Mouse (Mus musculus) heart, postnatal 25 days (tissue): ENCODE results near the gene Zbtb43. TPM values are rescaled to one million over a fixed set of nuclear protein-coding genes. Genes with fewer than 3 reads are reported as not detected.
A peak's percentile ranks its signal among the peaks of the same experiment; 100 is the strongest.

Experiments used
- DNase-seq: peaks from one replicate; pipeline ENCODE4 v3.0.0; 2022; ENCODE audit warnings: low spot score
- intact Hi-C: fragments of 180-260 bp; cut with DNase I; formaldehyde crosslinking; loops from one replicate; pipeline ENCODE4 v1.15.1; 2025
- total RNA-seq, 2 experiments: library from RNA; stranded (reverse); gene quantifications; 2 replicates each; pipeline ENCODE4 v1.2.3; 2021

The Zbtb43 gene
- total RNA-seq, 2 experiments from 2014 or later = 21.3 to 24.2 TPM

GRCm38 (mm10) chr2:33456242-33456641, 12.1 kb downstream of the Zbtb43 start:
- DNase-seq = no peak
- intact Hi-C loops = no loop called here

DNA sequence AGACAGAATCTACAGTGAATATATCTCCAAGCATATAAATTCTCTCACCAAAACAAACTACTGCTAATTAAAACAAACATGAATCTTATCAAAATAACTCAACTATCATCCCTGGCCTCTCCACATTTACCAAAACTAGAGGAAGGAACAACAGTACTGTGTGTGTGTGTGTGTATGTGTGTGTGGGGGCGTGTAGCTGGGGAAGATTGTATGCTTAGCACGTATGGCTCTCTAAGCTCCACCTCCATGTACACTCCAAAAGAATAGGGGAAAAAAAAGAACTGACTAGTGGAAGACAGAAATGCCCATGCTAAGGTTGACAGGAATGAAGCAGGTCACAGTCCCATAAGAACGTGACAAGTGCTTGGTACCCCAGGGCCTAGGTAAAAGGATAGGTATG, 13.0 kb downstream of the Zbtb43 start:
- DNase-seq = no peak
- intact Hi-C loops = no loop called here

DNA sequence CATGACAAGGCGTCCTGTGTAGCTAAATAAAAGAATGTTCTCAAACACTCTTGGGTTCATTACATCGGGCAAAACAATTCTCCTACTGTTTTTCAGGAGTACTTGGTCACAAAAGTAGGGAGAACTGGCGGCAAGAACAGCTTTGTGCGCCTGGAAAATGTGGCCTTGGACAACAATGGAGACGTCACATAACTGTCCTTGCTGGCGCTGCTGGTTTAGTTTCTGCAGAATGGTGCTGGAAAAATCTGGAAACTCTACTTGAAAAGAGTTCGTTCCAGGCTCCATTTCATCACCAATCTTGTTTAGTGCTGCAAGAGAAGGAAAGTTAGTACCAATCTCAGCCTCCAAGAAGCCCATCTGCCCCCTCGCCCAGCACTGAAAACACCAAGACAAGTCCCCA, 13.5 kb downstream of the Zbtb43 start:
- no peak for DNase-seq
- intact Hi-C loops = no loop called here

- intact Hi-C loops = no loop called here
- no peak for DNase-seq
Observed at GRCm38 (mm10) chr2:33453476-33453875, 14.9 kb downstream of the Zbtb43 start.

DNA sequence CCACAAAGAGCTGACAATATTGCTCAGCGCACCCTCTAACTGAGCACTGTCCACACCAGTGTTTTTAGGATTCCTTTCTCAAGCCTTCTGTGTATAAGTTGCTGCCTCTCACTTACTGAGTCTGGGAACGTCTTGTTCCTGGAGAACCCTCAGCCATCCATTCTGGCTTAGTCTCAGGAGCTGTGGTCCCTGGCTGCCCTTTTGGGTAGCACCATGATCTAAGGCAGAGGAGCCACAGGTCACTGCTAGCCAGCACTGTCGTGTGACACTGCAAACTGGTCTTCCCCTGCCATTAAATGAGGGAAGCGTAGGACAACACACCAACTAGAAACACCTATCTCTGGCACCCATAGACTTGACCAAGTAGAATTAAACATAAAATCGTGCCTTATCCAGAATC, 15.6 kb downstream of the Zbtb43 start:
- intact Hi-C loops = no loop called here
- DNase-seq = no peak

DNA sequence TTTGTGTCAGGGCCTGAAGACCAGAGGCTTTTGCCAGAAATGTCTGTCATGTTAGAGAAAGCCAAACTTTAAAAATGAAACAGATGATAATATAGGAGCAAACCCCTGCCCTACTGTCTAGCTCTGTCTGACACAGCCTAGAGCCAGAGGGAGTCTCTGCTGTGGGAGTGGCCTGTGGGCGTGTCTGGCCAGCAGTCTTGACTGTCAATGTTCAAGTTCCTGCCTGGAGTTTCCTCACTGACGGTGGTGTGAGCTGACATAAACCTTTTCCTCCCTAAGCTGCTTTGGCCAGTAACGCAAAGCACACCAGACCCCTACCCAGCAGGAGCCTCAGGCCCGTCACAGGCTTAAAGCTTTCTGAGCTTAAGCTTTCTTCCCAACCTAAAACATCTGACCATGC, 16.2 kb downstream of the Zbtb43 start:
- intact Hi-C loops = no loop called here

DNA sequence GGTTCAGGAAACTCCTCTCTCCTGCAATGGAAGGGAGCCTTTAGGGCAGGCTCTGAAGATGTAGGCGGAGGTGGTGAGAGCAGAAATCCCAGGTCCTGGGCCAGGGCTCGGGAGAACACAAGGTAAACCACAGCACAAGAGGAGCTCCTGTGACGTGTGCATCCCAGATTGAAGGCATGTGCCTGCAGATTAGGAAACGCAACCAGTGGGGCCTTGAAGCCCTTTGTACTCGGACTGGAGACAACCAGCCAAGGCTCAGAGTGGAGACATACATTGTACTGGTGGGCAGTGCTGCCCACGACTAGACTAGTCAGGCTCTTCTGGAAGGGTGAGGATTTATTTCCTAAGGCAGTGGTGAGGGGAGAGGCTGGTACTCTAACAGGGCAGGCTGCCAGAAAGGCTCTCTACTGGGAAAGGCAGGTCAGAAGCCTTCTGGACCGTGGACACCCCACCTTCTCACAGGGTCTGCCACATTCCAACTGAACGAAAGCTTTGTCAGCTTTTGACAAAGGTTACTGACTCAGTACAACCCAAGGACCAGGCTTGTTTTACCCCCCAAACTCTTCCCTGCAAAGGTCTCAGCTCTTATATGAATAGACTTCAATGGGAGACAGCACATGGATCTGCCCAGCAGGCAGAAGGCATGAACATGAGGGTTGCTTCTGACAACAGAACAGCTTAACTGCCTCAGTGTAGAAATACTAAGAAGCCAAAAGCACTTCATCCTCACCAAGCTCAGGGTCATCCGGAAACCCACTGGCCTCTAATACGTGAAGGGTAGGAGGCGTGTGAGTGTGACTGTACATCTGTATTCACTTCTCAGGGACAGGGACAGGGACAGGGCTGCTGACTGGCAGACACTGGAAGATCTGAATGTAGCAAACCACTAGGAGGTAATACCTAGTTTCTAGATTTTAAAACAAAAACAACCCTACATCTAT, 17.1 kb downstream of the Zbtb43 start:
- intact Hi-C loops = no loop called here
- no peak for DNase-seq

More for the DNA sequence above, 16.2 kb downstream of the Zbtb43 start:
- no peak for DNase-seq

GRCm38 (mm10) chr2:33449119-33449873, 19.1 kb downstream of the Zbtb43 start:
- no peak for DNase-seq
- intact Hi-C loops = no loop called here

DNA sequence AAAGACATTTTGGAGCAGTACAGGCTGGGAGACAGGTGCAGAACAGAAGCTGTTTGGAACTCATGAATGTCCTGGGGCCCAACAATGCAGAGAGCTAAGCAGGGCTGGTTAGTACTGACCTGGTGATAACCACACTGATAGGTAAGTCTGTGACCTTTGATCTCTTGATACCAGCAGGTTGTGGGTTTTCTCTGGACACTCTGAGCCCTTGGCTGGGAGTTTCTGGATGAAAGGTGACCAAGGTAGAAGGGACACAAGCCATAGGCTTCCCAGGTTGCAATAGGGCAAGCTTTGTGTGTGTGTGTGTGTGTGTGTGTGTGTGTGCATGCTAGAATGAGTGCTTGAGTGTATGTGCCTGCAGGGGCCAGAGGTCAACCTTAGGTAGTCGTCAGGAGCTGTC, 21.6 kb downstream of the Zbtb43 start:
- intact Hi-C loops = no loop called here
- DNase-seq = no peak

- intact Hi-C loops = no loop called here
- DNase-seq = no peak
Observed at GRCm38 (mm10) chr2:33445741-33446140, 22.6 kb downstream of the Zbtb43 start.

GRCm38 (mm10) chr2:33444862-33445261, 23.5 kb downstream of the Zbtb43 start:
- no peak for DNase-seq
- intact Hi-C loops = no loop called here

GRCm38 (mm10) chr2:33444358-33444757, 24.0 kb downstream of the Zbtb43 start:
- intact Hi-C loops = no loop called here
- peak; percentile 81 for DNase-seq

- intact Hi-C loops = no loop called here
- DNase-seq = no peak
Observed at GRCm38 (mm10) chr2:33442701-33443100, 25.7 kb downstream of the Zbtb43 start.

GRCm38 (mm10) chr2:33440893-33441292, 27.5 kb downstream of the Zbtb43 start:
- DNase-seq = no peak
- intact Hi-C loops = no loop called here

- intact Hi-C loops = no loop called here
- DNase-seq = no peak
Observed at GRCm38 (mm10) chr2:33439980-33440670, 28.2 kb downstream of the Zbtb43 start.

GRCm38 (mm10) chr2:33439471-33439881, 28.9 kb downstream of the Zbtb43 start:
- DNase-seq = no peak
- intact Hi-C loops = no loop called here

DNA sequence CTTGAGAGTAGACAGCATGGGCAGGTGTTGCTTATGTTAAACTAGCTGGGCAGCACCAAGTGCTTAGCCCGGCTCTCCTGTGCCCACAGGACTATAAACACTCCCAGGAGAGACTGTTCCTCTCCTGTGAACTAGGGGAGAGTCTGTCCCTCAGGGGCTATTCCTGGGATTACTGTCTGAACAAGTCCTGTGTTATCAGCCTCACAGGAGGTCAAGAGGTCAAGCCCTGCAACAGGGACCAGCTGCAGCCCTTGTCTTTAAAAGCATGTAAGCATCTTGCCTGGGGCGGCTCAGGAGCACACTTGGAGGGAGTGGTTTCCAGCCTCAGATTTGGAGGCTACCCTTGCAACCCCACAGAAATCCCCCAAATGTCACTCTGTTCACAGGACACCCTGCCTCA, 30.0 kb downstream of the Zbtb43 start:
- DNase-seq = no peak
- intact Hi-C loops = no loop called here

GRCm38 (mm10) chr2:33437184-33437583, 31.2 kb downstream of the Zbtb43 start:
- no peak for DNase-seq
- intact Hi-C loops = no loop called here

DNA sequence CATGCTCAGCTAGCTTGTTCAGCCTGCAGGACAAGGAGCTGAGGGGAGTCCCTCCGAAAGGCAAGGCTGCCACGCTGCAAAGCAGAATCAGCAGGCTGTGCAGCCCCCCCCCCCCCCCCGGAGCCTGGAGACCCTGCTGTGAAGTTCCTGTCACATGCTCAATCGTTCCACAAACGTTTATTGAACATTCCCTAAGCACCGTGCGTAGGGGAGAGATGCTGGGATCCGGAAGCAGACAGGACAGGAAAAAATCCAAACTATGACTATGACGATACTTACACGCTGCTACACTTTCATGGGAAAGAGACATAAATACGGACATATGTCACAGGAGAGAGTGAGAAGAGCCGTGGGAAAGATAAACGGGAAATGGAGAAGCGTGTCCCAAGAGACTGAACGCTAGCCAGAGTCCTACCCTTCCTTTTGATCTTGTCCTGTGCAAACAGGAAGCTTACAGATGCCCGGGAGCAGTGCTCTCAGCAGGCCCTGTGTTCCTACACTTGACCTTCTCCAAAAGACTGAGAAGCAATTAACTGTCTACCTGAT, 32.3 kb downstream of the Zbtb43 start:
- no peak for DNase-seq
- intact Hi-C loops = no loop called here

- intact Hi-C loops = no loop called here
- DNase-seq = no peak
Observed at GRCm38 (mm10) chr2:33435036-33435650, 33.2 kb downstream of the Zbtb43 start.
